Mouse (Mus musculus): Measurements from ENCODE around the gene Rbl1.

- TF ChIP-seq CTCF (IDR thresholded peaks at IDR 0.05; ENCODE audit: low read depth) (no peak), EP300 (IDR thresholded peaks at IDR 0.05; ENCODE audit: low read depth) (no peak)
Measured at GRCm38 (mm10) chr2:157202361-157202760, 2.0 kb downstream of the Rbl1 start.

Measured in heart, postnatal 0 days (tissue).